Mouse (Mus musculus): ENCODE measurements around the gene Amz1. TPM values are rescaled to one million over a fixed set of nuclear protein-coding genes. Genes with fewer than 3 reads are reported as not detected.

Gene Amz1
- 3.7 and 4.2 TPM in 2 replicates for polyA plus RNA-seq (2012; rRNA removed)

- 72% methylated on average over 13 of the region's 13 CpGs for WGBS
- no peak for DNase-seq (ENCODE audit: low read depth, low spot score)
Measured at GRCm38 (mm10) chr5:140723822-140724221, at the start of gene Amz1. Amz1 (plus strand) TSS chr5:140724127.

- no peak for DNase-seq (ENCODE audit: low read depth, low spot score)
- WGBS: 77% methylated on average over 11 of the region's 11 CpGs
Measured at GRCm38 (mm10) chr5:140675079-140675478, 48.8 kb upstream of the Amz1 start.

- no peak for DNase-seq (ENCODE audit: low read depth, low spot score)
- 91% methylated on average over 11 of the region's 11 CpGs for WGBS
Measured at GRCm38 (mm10) chr5:140675640-140676039, 48.3 kb upstream of the Amz1 start.

- no peak for DNase-seq (ENCODE audit: low read depth, low spot score)
Measured at GRCm38 (mm10) chr5:140677137-140677536, 46.8 kb upstream of the Amz1 start.

GRCm38 (mm10) chr5:140680051-140680450, 43.9 kb upstream of the Amz1 start:
- no peak for DNase-seq (ENCODE audit: low read depth, low spot score)
- 89% methylated on average over 6 of the region's 6 CpGs for WGBS

More at GRCm38 (mm10) chr5:140677137-140677536, 46.8 kb upstream of the Amz1 start:
- 87% methylated on average over 6 of the region's 6 CpGs for WGBS

GRCm38 (mm10) chr5:140680950-140681349, 43.0 kb upstream of the Amz1 start:
- no peak for DNase-seq (ENCODE audit: low read depth, low spot score)
- 100% methylated on average over 1 of the region's 1 CpGs for WGBS

GRCm38 (mm10) chr5:140682113-140682512, 41.8 kb upstream of the Amz1 start:
- WGBS: 96% methylated on average over 6 of the region's 6 CpGs
- no peak for DNase-seq (ENCODE audit: low read depth, low spot score)

GRCm38 (mm10) chr5:140684343-140685148, 39.4 kb upstream of the Amz1 start:
- no peak for DNase-seq (ENCODE audit: low read depth, low spot score)
- WGBS: 67% methylated on average over 16 of the region's 16 CpGs

GRCm38 (mm10) chr5:140688434-140688833, 35.5 kb upstream of the Amz1 start:
- no peak for DNase-seq (ENCODE audit: low read depth, low spot score)
- 73% methylated on average over 3 of the region's 3 CpGs for WGBS

- 47% methylated on average over 7 of the region's 7 CpGs for WGBS
- DNase-seq (ENCODE audit: low read depth, low spot score): no peak
Measured at GRCm38 (mm10) chr5:140695987-140696386, 27.9 kb upstream of the Amz1 start.

- DNase-seq (ENCODE audit: low read depth, low spot score): no peak
Measured at GRCm38 (mm10) chr5:140699776-140700175, 24.2 kb upstream of the Amz1 start.

GRCm38 (mm10) chr5:140701661-140702060, 22.3 kb upstream of the Amz1 start:
- under 1% methylated on average over 25 of the region's 25 CpGs for WGBS
- no peak for DNase-seq (ENCODE audit: low read depth, low spot score)

More at GRCm38 (mm10) chr5:140699776-140700175, 24.2 kb upstream of the Amz1 start:
- 84% methylated on average over 9 of the region's 9 CpGs for WGBS

- under 1% methylated on average over 33 of the region's 33 CpGs for WGBS
- DNase-seq (ENCODE audit: low read depth, low spot score): no peak
Measured at GRCm38 (mm10) chr5:140702103-140702513, 21.8 kb upstream of the Amz1 start, which contains the start of gene Iqce. Iqce (minus strand) TSS chr5:140702378.

GRCm38 (mm10) chr5:140702618-140703175, 21.2 kb upstream of the Amz1 start:
- no peak for DNase-seq (ENCODE audit: low read depth, low spot score)

GRCm38 (mm10) chr5:140703480-140704377, 20.2 kb upstream of the Amz1 start:
- DNase-seq (ENCODE audit: low read depth, low spot score): no peak
- 21% methylated on average over 17 of the region's 17 CpGs for WGBS

More at GRCm38 (mm10) chr5:140702618-140703175, 21.2 kb upstream of the Amz1 start:
- 84% methylated on average over 19 of the region's 19 CpGs for WGBS

- DNase-seq (ENCODE audit: low read depth, low spot score): peak; percentile 98
- WGBS: under 1% methylated on average over 69 of the region's 69 CpGs
Measured at GRCm38 (mm10) chr5:140704378-140705251, 19.3 kb upstream of the Amz1 start, which contains the start of gene Brat1. Brat1 (plus strand) TSS chr5:140705011.

- 30% methylated on average over 7 of the region's 7 CpGs for WGBS
- DNase-seq (ENCODE audit: low read depth, low spot score): no peak
Measured at GRCm38 (mm10) chr5:140705501-140706171, 18.3 kb upstream of the Amz1 start.

GRCm38 (mm10) chr5:140710315-140710714, 13.6 kb upstream of the Amz1 start:
- DNase-seq (ENCODE audit: low read depth, low spot score): no peak

More at GRCm38 (mm10) chr5:140710315-140710714, 13.6 kb upstream of the Amz1 start:
- 93% methylated on average over 6 of the region's 6 CpGs for whole genome bisulfite sequencing

Measured in large intestine, adult 2 months (tissue).